Mouse (Mus musculus) stomach, postnatal 0 days (tissue): ENCODE results near the gene Efna5.

ENCODE experiments used
- CTCF ChIP-seq: IDR thresholded peaks from 2 replicates; pipeline ENCODE4 v1.5.1; 2016; ENCODE audit warnings: antibody characterized with exemption, low read depth, mild to moderate bottlenecking, moderate library complexity
- EP300 ChIP-seq: optimal IDR thresholded peaks from 2 replicates; pipeline ENCODE3; 2016; ENCODE audit warnings: antibody characterized with exemption

DNA sequence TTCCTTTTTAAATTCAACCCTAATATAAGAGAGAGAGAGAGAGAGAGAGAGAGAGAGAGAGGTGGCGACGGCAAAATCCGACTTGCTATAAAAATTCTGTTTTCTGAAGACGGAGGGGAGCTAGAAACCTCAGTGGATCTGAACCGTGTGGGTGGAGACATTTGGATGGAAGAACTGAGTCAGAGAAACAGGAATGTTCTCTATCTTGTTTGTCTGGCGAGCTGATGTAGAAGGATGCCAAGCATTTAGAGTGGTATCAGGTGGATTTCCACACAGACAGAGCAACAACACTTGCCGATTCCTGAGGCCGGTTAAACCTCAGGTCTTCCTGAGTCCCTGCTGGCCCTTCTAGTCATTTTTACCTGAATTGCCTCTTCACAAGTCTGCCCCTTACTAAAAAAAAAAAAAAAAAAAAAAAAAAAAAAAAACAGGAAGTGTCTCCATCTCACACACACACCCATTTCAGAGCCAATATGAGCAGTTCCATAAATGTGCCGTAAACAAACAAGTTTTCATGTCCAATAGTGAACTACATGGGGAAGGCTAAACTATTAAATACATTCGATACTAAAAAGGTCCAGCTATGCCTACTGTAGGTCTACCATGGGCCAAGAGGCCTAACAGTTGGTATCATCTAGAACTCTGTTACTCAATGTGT, 231.7 kb downstream of the Efna5 start:
- TF ChIP-seq CTCF (no peak), EP300 (no peak)
